Mouse (Mus musculus): ENCODE results near the gene Amdhd1. TPM values are rescaled to one million over a fixed set of nuclear protein-coding genes. Genes with fewer than 3 reads are reported as not detected.

The Amdhd1 gene
- polyA plus RNA-seq, 1 experiment from 2014 or later, result 0.12 TPM

DNA sequence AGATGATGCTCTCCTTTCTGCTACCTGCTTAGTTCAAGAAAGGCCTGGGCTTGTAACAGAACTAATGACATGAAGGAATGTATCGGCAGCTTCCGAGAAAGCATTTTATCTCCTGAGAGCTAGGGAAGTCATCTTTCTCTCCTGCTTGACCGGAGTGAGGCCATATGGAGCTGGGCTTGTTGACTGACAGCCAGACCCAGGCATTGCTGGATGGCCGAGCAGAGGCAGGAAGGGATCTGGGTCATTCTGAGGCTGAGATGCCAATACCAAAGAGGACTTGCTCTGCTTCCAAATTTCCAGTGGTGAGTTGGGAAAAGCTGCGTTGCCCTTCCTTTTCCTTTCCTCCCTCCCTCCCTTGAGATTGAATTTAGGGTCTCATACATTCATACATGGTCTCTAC is 20.1 kb downstream of the Amdhd1 start:
- no peaks in the 10 kb centered on the region for H3K4me1 ChIP-seq (ENCODE audit: control insufficient read depth, insufficient read depth, low read length)
- no peak for ATAC-seq (ENCODE audit: insufficient read depth, low FRiP score, low TSS enrichment)
- H3K36me3 ChIP-seq (ENCODE audit: control insufficient read depth, insufficient read depth, low read length), result no peaks in the 10 kb centered on the region
- H3K27me3 ChIP-seq (ENCODE audit: control insufficient read depth, insufficient read depth, low read length), result no peaks in the 10 kb centered on the region
- H3K9ac ChIP-seq (ENCODE audit: low read length), result no peak overlapping the region
- no peak overlapping the region for H3K4me3 ChIP-seq (ENCODE audit: low read depth, low read length)
- H3K27ac ChIP-seq (ENCODE audit: low read depth, low read length), result no peak overlapping the region
- DNase-seq (ENCODE audit: low spot score), result no peak
- H3K9me3 ChIP-seq (ENCODE audit: control insufficient read depth, low read length), result no peaks in the 10 kb centered on the region
- no peak overlapping the region for H3K4me2 ChIP-seq (ENCODE audit: low read depth)
- WGBS, result 89% methylated on average over 5 of the region's 5 CpGs

- DNase-seq (ENCODE audit: low spot score) (no peak), ATAC-seq (ENCODE audit: insufficient read depth, low FRiP score, low TSS enrichment) (no peak)
- no peak overlapping the region for H3K4me2 ChIP-seq (ENCODE audit: low read depth)
- no peak overlapping the region for H3K4me3 ChIP-seq (ENCODE audit: low read depth, low read length)
- H3K9me3 ChIP-seq (ENCODE audit: control insufficient read depth, low read length), result no peaks in the 10 kb centered on the region
- no peaks in the 10 kb centered on the region for H3K4me1 ChIP-seq (ENCODE audit: control insufficient read depth, insufficient read depth, low read length)
- H3K27ac ChIP-seq (ENCODE audit: low read depth, low read length), result no peak overlapping the region
- H3K36me3 ChIP-seq (ENCODE audit: control insufficient read depth, insufficient read depth, low read length), result no peaks in the 10 kb centered on the region
- H3K9ac ChIP-seq (ENCODE audit: low read length), result no peak overlapping the region
- 89% methylated on average over 8 of the region's 8 CpGs for WGBS
- H3K27me3 ChIP-seq (ENCODE audit: control insufficient read depth, insufficient read depth, low read length), result no peaks in the 10 kb centered on the region
Observed at GRCm38 (mm10) chr10:93519159-93519558, 20.7 kb downstream of the Amdhd1 start.

- ATAC-seq (ENCODE audit: insufficient read depth, low FRiP score, low TSS enrichment), result no peak
- H3K9me3 ChIP-seq (ENCODE audit: control insufficient read depth, low read length), result no peaks in the 10 kb centered on the region
Observed at GRCm38 (mm10) chr10:93518620-93519019, 21.2 kb downstream of the Amdhd1 start.

GRCm38 (mm10) chr10:93518186-93518585 is 21.6 kb downstream of the Amdhd1 start:
- Histone ChIP-seq H3K4me1 (ENCODE audit: control insufficient read depth, insufficient read depth, low read length) (no peaks in the 10 kb centered on the region), H3K9me3 (ENCODE audit: control insufficient read depth, low read length) (no peaks in the 10 kb centered on the region), H3K27ac (ENCODE audit: low read depth, low read length) (no peak overlapping the region), H3K27me3 (ENCODE audit: control insufficient read depth, insufficient read depth, low read length) (no peaks in the 10 kb centered on the region), H3K4me2 (ENCODE audit: low read depth) (no peak overlapping the region), H3K36me3 (ENCODE audit: control insufficient read depth, insufficient read depth, low read length) (no peaks in the 10 kb centered on the region), H3K4me3 (ENCODE audit: low read depth, low read length) (no peak overlapping the region), H3K9ac (ENCODE audit: low read length) (no peak overlapping the region)
- WGBS, result 80% methylated on average over 4 of the region's 4 CpGs
- no peak for DNase-seq (ENCODE audit: low spot score)
- ATAC-seq (ENCODE audit: insufficient read depth, low FRiP score, low TSS enrichment), result no peak

More at GRCm38 (mm10) chr10:93518620-93519019, 21.2 kb downstream of the Amdhd1 start:
- 87% methylated on average over 2 of the region's 2 CpGs for WGBS
- H3K4me2 ChIP-seq (ENCODE audit: low read depth), result no peak overlapping the region
- H3K4me3 ChIP-seq (ENCODE audit: low read depth, low read length), result no peak overlapping the region
- H3K27me3 ChIP-seq (ENCODE audit: control insufficient read depth, insufficient read depth, low read length), result no peaks in the 10 kb centered on the region
- no peaks in the 10 kb centered on the region for H3K4me1 ChIP-seq (ENCODE audit: control insufficient read depth, insufficient read depth, low read length)
- no peak overlapping the region for H3K27ac ChIP-seq (ENCODE audit: low read depth, low read length)
- H3K9ac ChIP-seq (ENCODE audit: low read length), result no peak overlapping the region
- no peak for DNase-seq (ENCODE audit: low spot score)
- no peaks in the 10 kb centered on the region for H3K36me3 ChIP-seq (ENCODE audit: control insufficient read depth, insufficient read depth, low read length)

- ATAC-seq (ENCODE audit: insufficient read depth, low FRiP score, low TSS enrichment), result no peak
- Histone ChIP-seq H3K4me3 (ENCODE audit: low read depth, low read length) (no peak overlapping the region), H3K4me2 (ENCODE audit: low read depth) (no peak overlapping the region), H3K4me1 (ENCODE audit: control insufficient read depth, insufficient read depth, low read length) (no peaks in the 10 kb centered on the region), H3K27me3 (ENCODE audit: control insufficient read depth, insufficient read depth, low read length) (no peaks in the 10 kb centered on the region), H3K9me3 (ENCODE audit: control insufficient read depth, low read length) (no peaks in the 10 kb centered on the region), H3K9ac (ENCODE audit: low read length) (no peak overlapping the region), H3K36me3 (ENCODE audit: control insufficient read depth, insufficient read depth, low read length) (no peaks in the 10 kb centered on the region), H3K27ac (ENCODE audit: low read depth, low read length) (no peak overlapping the region)
- 67% methylated on average over 4 of the region's 4 CpGs for WGBS
- no peak for DNase-seq (ENCODE audit: low spot score)
Observed at GRCm38 (mm10) chr10:93517754-93518153, 22.1 kb downstream of the Amdhd1 start.

DNA sequence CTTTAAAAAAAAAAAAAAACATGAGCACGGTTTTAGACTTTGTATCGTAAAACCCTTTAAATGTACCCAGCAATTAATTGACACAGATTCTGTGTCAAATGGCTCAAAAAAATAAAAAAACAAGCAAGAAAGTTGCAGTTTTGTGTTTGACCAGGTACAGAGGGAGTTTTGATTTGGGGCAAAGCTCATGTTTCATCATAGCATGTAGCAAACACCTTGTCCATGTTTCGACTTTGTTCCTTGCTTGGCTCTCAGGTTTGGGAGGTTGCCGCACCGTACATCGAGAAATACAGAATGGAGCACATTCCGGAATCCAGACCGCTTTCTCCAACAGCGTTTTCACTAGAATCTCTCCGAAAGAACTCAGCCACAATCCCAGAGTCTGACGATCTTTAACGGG is 23.9 kb downstream of the Amdhd1 start:
- H3K9ac ChIP-seq (ENCODE audit: low read length), result no peak overlapping the region
- H3K27me3 ChIP-seq (ENCODE audit: control insufficient read depth, insufficient read depth, low read length), result no peaks in the 10 kb centered on the region
- H3K36me3 ChIP-seq (ENCODE audit: control insufficient read depth, insufficient read depth, low read length), result no peaks in the 10 kb centered on the region
- H3K9me3 ChIP-seq (ENCODE audit: control insufficient read depth, low read length), result no peaks in the 10 kb centered on the region
- no peak overlapping the region for H3K27ac ChIP-seq (ENCODE audit: low read depth, low read length)
- no peak overlapping the region for H3K4me3 ChIP-seq (ENCODE audit: low read depth, low read length)
- no peaks in the 10 kb centered on the region for H3K4me1 ChIP-seq (ENCODE audit: control insufficient read depth, insufficient read depth, low read length)
- DNase-seq (ENCODE audit: low spot score) (no peak), ATAC-seq (ENCODE audit: insufficient read depth, low FRiP score, low TSS enrichment) (no peak)
- H3K4me2 ChIP-seq (ENCODE audit: low read depth), result no peak overlapping the region
- 86% methylated on average over 12 of the region's 12 CpGs for WGBS

DNA sequence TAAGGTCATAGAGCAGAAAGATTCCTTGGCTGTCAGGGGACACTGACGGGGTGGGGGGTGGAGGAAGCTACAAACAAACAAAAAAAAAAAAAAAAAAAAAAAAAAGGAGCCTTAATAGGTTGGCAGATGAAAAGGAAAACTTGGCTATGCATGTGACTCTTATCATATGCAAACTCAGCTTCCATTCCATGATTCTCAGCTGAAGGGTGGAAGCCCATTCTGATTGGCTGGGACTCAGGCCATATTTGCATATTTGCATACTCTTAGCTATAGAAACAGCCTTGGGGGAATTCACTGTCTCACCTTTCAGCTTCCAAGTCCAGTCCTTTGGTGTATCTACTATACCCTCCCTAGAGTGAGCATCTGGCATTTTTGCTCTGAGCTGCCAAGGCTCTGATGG is 24.4 kb downstream of the Amdhd1 start:
- 42% methylated on average over 1 of the region's 1 CpGs for WGBS
- no peak for DNase-seq (ENCODE audit: low spot score)
- H3K9me3 ChIP-seq (ENCODE audit: control insufficient read depth, low read length), result no peaks in the 10 kb centered on the region
- ATAC-seq (ENCODE audit: insufficient read depth, low FRiP score, low TSS enrichment), result no peak
- H3K27ac ChIP-seq (ENCODE audit: low read depth, low read length), result no peak overlapping the region
- no peak overlapping the region for H3K4me2 ChIP-seq (ENCODE audit: low read depth)
- H3K9ac ChIP-seq (ENCODE audit: low read length), result no peak overlapping the region
- no peaks in the 10 kb centered on the region for H3K36me3 ChIP-seq (ENCODE audit: control insufficient read depth, insufficient read depth, low read length)
- no peak overlapping the region for H3K4me3 ChIP-seq (ENCODE audit: low read depth, low read length)
- no peaks in the 10 kb centered on the region for H3K4me1 ChIP-seq (ENCODE audit: control insufficient read depth, insufficient read depth, low read length)
- no peaks in the 10 kb centered on the region for H3K27me3 ChIP-seq (ENCODE audit: control insufficient read depth, insufficient read depth, low read length)

DNA sequence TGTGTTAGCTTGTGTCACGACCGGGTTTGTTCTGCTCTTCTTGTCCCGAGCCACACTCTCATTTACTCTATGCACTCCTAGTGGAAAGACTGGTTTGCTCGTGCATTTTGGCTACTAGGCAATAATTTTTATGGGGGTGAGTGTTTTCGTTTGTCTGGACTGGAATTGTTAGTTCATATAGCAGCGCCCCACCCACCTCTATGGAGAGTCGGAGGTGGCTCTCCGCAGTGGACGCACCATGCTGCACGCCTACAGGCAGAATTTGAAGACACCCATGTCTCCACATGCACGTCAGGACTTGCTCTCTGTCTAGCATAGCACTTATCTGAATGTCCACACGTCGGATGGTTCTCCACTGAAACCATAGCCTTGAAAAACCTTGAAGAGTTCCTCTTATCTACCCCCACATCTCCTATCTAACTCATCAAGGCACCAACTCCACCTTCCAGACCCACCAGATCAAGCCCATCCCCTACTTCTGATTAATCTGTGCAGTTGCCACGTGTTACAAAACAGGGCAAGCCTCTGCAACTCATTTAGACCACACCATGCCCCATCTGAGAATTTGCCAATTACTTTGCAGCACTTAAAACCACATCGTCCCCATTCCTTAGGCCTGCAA is 30.2 kb downstream of the Amdhd1 start:
- Histone ChIP-seq H3K27me3 (ENCODE audit: control insufficient read depth, insufficient read depth, low read length) (no peaks in the 10 kb centered on the region), H3K4me3 (ENCODE audit: low read depth, low read length) (no peak overlapping the region), H3K36me3 (ENCODE audit: control insufficient read depth, insufficient read depth, low read length) (no peaks in the 10 kb centered on the region), H3K9ac (ENCODE audit: low read length) (no peak overlapping the region), H3K9me3 (ENCODE audit: control insufficient read depth, low read length) (no peaks in the 10 kb centered on the region), H3K27ac (ENCODE audit: low read depth, low read length) (no peak overlapping the region), H3K4me1 (ENCODE audit: control insufficient read depth, insufficient read depth, low read length) (no peaks in the 10 kb centered on the region), H3K4me2 (ENCODE audit: low read depth) (no peak overlapping the region)
- WGBS, result 84% methylated on average over 15 of the region's 15 CpGs
- DNase-seq (ENCODE audit: low spot score) (no peak), ATAC-seq (ENCODE audit: insufficient read depth, low FRiP score, low TSS enrichment) (no peak)

- no peaks in the 10 kb centered on the region for H3K4me1 ChIP-seq (ENCODE audit: control insufficient read depth, insufficient read depth, low read length)
- no peak overlapping the region for H3K4me2 ChIP-seq (ENCODE audit: low read depth)
- H3K9me3 ChIP-seq (ENCODE audit: control insufficient read depth, low read length), result no peaks in the 10 kb centered on the region
- H3K27me3 ChIP-seq (ENCODE audit: control insufficient read depth, insufficient read depth, low read length), result no peaks in the 10 kb centered on the region
- DNase-seq (ENCODE audit: low spot score) (no peak), ATAC-seq (ENCODE audit: insufficient read depth, low FRiP score, low TSS enrichment) (no peak)
- 84% methylated on average over 7 of the region's 7 CpGs for WGBS
- H3K9ac ChIP-seq (ENCODE audit: low read length), result no peak overlapping the region
- H3K36me3 ChIP-seq (ENCODE audit: control insufficient read depth, insufficient read depth, low read length), result no peaks in the 10 kb centered on the region
- H3K4me3 ChIP-seq (ENCODE audit: low read depth, low read length), result no peak overlapping the region
- H3K27ac ChIP-seq (ENCODE audit: low read depth, low read length), result no peak overlapping the region
Observed at GRCm38 (mm10) chr10:93508383-93508970, 31.4 kb downstream of the Amdhd1 start.

All from neural tube, embryonic 11.5 days (tissue).